Mouse (Mus musculus): ENCODE results near the gene D3Ertd254e. TPM values are rescaled to one million over a fixed set of nuclear protein-coding genes. Genes with fewer than 3 reads are reported as not detected.
"Not testable (repeated sequence)": the region's sequence is repeated elsewhere in the genome, so short reads cannot be mapped to it uniquely, and the experiment has no call there.

The D3Ertd254e gene
- 1.0 and 1.3 TPM in 2 replicates for polyA plus RNA-seq (2012; rRNA removed)

DNA sequence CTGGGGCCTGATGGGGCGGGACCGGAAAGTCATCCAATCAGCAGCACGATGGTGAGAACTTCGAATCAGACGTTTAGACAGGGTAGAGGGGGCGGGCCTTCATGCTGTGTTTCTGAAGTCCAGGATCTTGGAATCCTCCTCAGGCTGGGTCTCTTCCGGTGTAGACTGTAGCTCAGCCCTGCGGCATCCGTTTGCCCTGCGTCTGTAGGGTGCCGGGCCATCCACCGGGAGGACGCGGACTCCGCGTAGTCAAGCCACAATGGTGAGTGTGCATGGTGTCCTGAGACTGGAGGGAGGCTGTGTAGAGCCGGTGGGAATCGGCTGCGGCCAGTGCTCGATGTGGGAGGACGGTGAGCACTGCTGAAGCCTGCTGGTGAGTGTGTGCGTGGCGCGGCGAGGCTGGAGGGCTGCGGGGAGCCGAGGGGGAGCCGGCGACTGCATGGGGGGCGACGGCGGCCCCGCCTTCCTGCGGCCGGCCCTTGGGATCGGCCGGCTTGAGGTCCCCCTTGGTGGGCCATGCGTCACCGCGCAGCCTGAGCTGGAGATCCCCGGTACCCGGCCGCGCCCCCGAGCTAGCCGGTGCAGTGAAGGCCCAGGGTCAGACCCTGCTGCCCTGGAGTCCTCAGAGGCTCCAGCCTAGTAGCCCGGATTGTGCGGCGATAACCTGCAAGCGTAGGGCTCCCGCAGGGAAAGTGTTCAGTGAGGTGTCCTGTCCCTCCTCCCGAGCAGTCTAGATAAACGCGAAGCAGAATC is at the start of gene D3Ertd254e:
Gene D3Ertd254e, plus strand, starts transcription at position 84 of the 753 bp plus-strand sequence.
- WGBS = under 1% methylated on average over 54 of the region's 54 CpGs
- DNase-seq = peak; percentile 97

GRCm38 (mm10) chr3:36116076-36116475 is 34.7 kb upstream of the D3Ertd254e start:
- H3K27me3 ChIP-seq (replicated peaks; ENCODE audit: control insufficient read depth, insufficient read depth, low read length) = no peaks in the 10 kb centered on the region; the same call in 1 of the 2 replicates
- TF ChIP-seq POLR2A (IDR thresholded peaks at IDR 0.05; ENCODE audit: low read depth, low read length) (no peak), CTCF (conservative IDR thresholded peaks at IDR 0.05; ENCODE audit: insufficient read depth, insufficient read length, low read depth, low read length) (no peak)
- WGBS = 78% methylated on average over 4 of the region's 4 CpGs
- H3K4me3 ChIP-seq (ENCODE audit: insufficient read depth, low read depth, low read length) = no peak overlapping the region
- no peaks in the 10 kb centered on the region for H3K36me3 ChIP-seq (ENCODE audit: control insufficient read depth, insufficient read depth, low read length)
- H3K27ac ChIP-seq (ENCODE audit: insufficient read depth, low read depth, low read length) = no peak overlapping the region
- H3K4me1 ChIP-seq (ENCODE audit: control insufficient read depth, insufficient read depth, low read length) = no peaks in the 10 kb centered on the region
- DNase-seq = no peak

More for the DNA sequence above, at the start of gene D3Ertd254e:
- H3K27me3 ChIP-seq (replicated peaks; ENCODE audit: control insufficient read depth, insufficient read depth, low read length) = no peaks in the 10 kb centered on the region
- H3K4me1 ChIP-seq (ENCODE audit: control insufficient read depth, insufficient read depth, low read length) = peaks cover 14% of the 10 kb centered on the region
- H3K27ac ChIP-seq (ENCODE audit: insufficient read depth, low read depth, low read length) = peak within 1 kb of the TSS; percentile 46
- no peaks in the 10 kb centered on the region for H3K36me3 ChIP-seq (ENCODE audit: control insufficient read depth, insufficient read depth, low read length)
- H3K4me3 ChIP-seq (ENCODE audit: insufficient read depth, low read depth, low read length) = peak within 1 kb of the TSS; percentile 90
- no peak for TF ChIP-seq CTCF (conservative IDR thresholded peaks at IDR 0.05; ENCODE audit: insufficient read depth, insufficient read length, low read depth, low read length)
- peak; percentile 91 for TF ChIP-seq POLR2A (IDR thresholded peaks at IDR 0.05; ENCODE audit: low read depth, low read length)

- no peaks in the 10 kb centered on the region for H3K4me1 ChIP-seq (ENCODE audit: control insufficient read depth, insufficient read depth, low read length)
- TF ChIP-seq POLR2A (IDR thresholded peaks at IDR 0.05; ENCODE audit: low read depth, low read length) (no peak), CTCF (conservative IDR thresholded peaks at IDR 0.05; ENCODE audit: insufficient read depth, insufficient read length, low read depth, low read length) (no peak)
- no peaks in the 10 kb centered on the region for H3K27me3 ChIP-seq (replicated peaks; ENCODE audit: control insufficient read depth, insufficient read depth, low read length)
Observed at GRCm38 (mm10) chr3:36119684-36120548, 30.9 kb upstream of the D3Ertd254e start.

GRCm38 (mm10) chr3:36126176-36126575 is 24.6 kb upstream of the D3Ertd254e start:
- H3K36me3 ChIP-seq (ENCODE audit: control insufficient read depth, insufficient read depth, low read length); H3K4me3 ChIP-seq (ENCODE audit: insufficient read depth, low read depth, low read length); H3K4me1 ChIP-seq (ENCODE audit: control insufficient read depth, insufficient read depth, low read length); H3K27ac ChIP-seq (ENCODE audit: insufficient read depth, low read depth, low read length); DNase-seq; H3K27me3 ChIP-seq (replicated peaks; ENCODE audit: control insufficient read depth, insufficient read depth, low read length): not testable (repeated sequence)
- WGBS = 94% methylated on average over 9 of the region's 9 CpGs

More at GRCm38 (mm10) chr3:36119684-36120548, 30.9 kb upstream of the D3Ertd254e start:
- no peak for DNase-seq
- Histone ChIP-seq H3K27ac (ENCODE audit: insufficient read depth, low read depth, low read length) (no peak overlapping the region), H3K36me3 (ENCODE audit: control insufficient read depth, insufficient read depth, low read length) (no peaks in the 10 kb centered on the region), H3K4me3 (ENCODE audit: insufficient read depth, low read depth, low read length) (no peak overlapping the region)

- no peaks in the 10 kb centered on the region for H3K36me3 ChIP-seq (ENCODE audit: control insufficient read depth, insufficient read depth, low read length)
- no peak for TF ChIP-seq CTCF (conservative IDR thresholded peaks at IDR 0.05; ENCODE audit: insufficient read depth, insufficient read length, low read depth, low read length)
- TF ChIP-seq POLR2A (IDR thresholded peaks at IDR 0.05; ENCODE audit: low read depth, low read length) = no peak
- H3K4me3 ChIP-seq (ENCODE audit: insufficient read depth, low read depth, low read length) = no peak overlapping the region
- no peaks in the 10 kb centered on the region for H3K4me1 ChIP-seq (ENCODE audit: control insufficient read depth, insufficient read depth, low read length)
- no peaks in the 10 kb centered on the region for H3K27me3 ChIP-seq (replicated peaks; ENCODE audit: control insufficient read depth, insufficient read depth, low read length)
- DNase-seq = no peak
- H3K27ac ChIP-seq (ENCODE audit: insufficient read depth, low read depth, low read length) = no peak overlapping the region
Observed at GRCm38 (mm10) chr3:36136152-36136551, 14.7 kb upstream of the D3Ertd254e start.

DNA sequence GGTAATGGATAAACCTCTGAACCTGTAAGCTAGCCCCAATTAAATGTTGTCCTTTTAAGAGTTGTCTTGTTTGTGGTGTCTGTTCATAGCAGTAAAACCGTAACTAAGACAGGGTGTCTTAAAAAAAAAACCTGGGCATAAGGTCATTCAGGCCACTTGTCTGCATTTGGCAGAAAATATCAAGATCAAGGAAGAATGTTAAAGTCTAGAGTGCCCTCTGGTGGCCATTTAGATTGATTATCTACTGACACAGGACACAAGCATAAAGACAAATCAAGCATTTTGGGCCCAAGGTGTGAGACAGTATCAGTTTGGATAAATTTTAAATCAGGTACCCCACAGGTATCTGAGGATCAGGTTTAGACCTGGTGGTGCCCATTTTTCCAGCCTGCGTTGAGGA is 13.3 kb upstream of the D3Ertd254e start:
- H3K36me3 ChIP-seq (ENCODE audit: control insufficient read depth, insufficient read depth, low read length) = no peaks in the 10 kb centered on the region
- WGBS = 44% methylated on average over 2 of the region's 2 CpGs
- H3K27ac ChIP-seq (ENCODE audit: insufficient read depth, low read depth, low read length) = no peak overlapping the region
- peak; percentile 74 for DNase-seq
- TF ChIP-seq POLR2A (IDR thresholded peaks at IDR 0.05; ENCODE audit: low read depth, low read length) (no peak), CTCF (conservative IDR thresholded peaks at IDR 0.05; ENCODE audit: insufficient read depth, insufficient read length, low read depth, low read length) (0 out of 2 replicates have a peak, but pooled peaks have one; percentile 9)
- no peak overlapping the region for H3K4me3 ChIP-seq (ENCODE audit: insufficient read depth, low read depth, low read length)
- H3K27me3 ChIP-seq (replicated peaks; ENCODE audit: control insufficient read depth, insufficient read depth, low read length) = no peaks in the 10 kb centered on the region
- no peaks in the 10 kb centered on the region for H3K4me1 ChIP-seq (ENCODE audit: control insufficient read depth, insufficient read depth, low read length)

DNA sequence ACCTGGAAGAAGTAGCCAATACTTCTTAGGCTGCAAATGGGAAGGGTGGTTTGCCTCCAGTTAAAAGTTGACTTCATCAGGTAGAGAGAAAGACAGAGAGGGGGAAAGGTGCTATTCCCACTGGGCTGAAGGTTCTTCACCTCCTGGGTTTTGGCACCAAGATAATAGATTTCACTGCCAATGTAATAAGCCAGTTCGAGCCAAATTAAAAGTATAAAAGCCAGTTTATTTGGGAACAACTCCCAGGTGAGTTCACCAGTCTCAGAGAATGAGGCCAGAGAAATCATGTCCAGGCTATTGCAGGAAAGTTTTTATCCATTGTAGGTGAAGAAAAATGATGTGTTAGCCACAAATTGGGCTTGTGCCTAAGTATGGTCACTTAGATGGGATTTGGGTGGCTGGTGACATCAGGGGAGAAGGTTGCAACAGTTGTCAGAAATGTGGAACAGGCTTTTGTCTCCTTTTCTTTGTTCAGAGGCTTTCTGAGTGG is 12.6 kb upstream of the D3Ertd254e start:
- TF ChIP-seq POLR2A (IDR thresholded peaks at IDR 0.05; ENCODE audit: low read depth, low read length) (no peak), CTCF (conservative IDR thresholded peaks at IDR 0.05; ENCODE audit: insufficient read depth, insufficient read length, low read depth, low read length) (no peak)
- 80% methylated on average over 1 of the region's 1 CpGs for WGBS
- H3K36me3 ChIP-seq (ENCODE audit: control insufficient read depth, insufficient read depth, low read length) = no peaks in the 10 kb centered on the region
- H3K4me1 ChIP-seq (ENCODE audit: control insufficient read depth, insufficient read depth, low read length) = no peaks in the 10 kb centered on the region
- no peak overlapping the region for H3K4me3 ChIP-seq (ENCODE audit: insufficient read depth, low read depth, low read length)
- no peaks in the 10 kb centered on the region for H3K27me3 ChIP-seq (replicated peaks; ENCODE audit: control insufficient read depth, insufficient read depth, low read length)
- DNase-seq = no peak
- H3K27ac ChIP-seq (ENCODE audit: insufficient read depth, low read depth, low read length) = no peak overlapping the region
